Mouse (Mus musculus) liver, postnatal 0 days (tissue): ENCODE data around the gene Klhl32.

Experiments used
- CTCF ChIP-seq: sonication (generic); IDR thresholded peaks from 2 replicates; pipeline ENCODE4 v1.5.1; 2016; ENCODE audit warnings: antibody characterized with exemption, low read depth
- EP300 ChIP-seq: IDR thresholded peaks from 2 replicates; pipeline ENCODE4 v1.6.1; 2016; ENCODE audit warnings: antibody characterized with exemption, low read depth, mild to moderate bottlenecking

DNA sequence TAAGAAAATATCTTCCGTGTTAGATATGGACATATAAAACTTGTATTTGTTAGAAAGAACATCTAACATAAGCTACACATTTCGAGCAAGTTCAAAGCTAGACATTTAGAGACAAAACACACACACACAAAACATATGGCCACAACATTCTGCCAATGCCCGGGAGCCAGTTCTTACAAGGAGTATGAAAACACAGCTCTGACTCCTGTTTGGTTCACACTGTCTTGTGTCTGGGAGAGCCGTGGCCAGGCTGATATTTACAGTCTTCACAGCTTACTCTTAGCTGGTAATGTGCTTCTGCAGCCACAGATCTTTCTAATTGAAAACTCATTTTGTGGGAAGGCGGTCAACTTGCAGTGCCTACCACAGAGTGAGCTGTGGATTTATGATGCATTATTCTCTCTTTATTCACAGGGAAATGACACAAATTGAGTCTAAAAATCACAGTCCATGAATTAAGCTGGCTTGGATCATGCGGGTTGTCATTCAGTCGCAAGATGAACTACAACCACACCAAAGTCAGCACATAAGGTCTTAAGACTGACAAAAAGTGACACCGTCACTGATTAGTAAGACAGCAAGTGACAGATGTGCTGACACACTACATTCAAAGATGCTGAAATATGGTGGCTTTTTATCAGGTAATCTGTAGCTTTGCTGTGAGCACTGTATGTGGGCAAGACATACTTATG is 98.3 kb downstream of the Klhl32 start:
- no peak for TF ChIP-seq EP300
- no peak for TF ChIP-seq CTCF
